9 mouse cellular contexts compared by ENCODE assay signal in the genomic region with DNA sequence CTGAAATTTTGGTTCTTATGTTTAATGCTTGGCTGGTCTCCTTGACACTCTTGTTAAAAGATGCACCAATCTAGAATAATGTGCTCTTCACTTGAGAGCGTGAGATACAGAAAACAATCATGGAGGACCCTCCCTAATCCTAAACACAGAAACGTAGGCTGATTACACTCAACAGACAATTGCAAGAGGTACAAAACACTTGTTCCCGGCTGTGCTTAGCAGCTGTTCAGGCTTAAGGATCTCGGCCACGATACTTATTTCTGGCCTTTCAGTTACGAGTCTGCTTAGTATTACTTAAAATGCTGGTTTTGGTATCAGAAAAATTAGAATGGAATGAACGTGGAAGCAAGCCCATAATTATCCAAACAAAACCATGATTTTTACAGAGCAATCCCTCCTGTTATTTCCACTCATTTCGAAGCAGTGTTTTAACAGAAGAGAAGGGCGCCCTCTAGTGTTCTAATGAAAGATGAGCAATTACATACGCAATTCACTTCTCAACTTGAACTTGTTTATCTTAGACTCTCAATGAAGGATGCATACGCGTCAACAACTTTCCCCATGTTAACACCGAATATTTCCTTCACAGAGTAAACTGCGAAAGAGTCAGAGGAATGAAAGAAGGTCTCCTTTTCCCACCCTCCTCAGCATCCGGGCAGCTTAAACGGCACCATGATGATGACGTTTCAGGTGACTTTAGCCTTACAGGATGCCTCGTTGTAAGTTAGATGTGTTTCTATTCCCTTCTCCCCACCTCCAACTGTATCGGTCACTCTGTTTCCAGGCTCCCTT.
DNase-seq lines count a peak whose midpoint lies in the region; ATAC-seq lines count a peak whose summit lies in the region.
"Had no signal": no experiment of that assay in that cellular context is flagged by ENCODE, and none has a peak within 500 bp of the region (broad histone marks: within the 10 kb centered on the region; RNA-seq: fewer than 3 reads in every experiment).

No protein-coding gene starts in this region.

- WGBS in heart, embryonic 10.5 days: 46% methylated on average over 19 of the region's 19 CpGs
- WGBS in hindbrain, embryonic 16.5 days: 41% methylated on average over 19 of the region's 19 CpGs
- WGBS in lung, embryonic 16.5 days: 34% methylated on average over 19 of the region's 19 CpGs
- 35% methylated on average over 19 of the region's 19 CpGs for WGBS in stomach, embryonic 14.5 days

- no peak overlapping the region for H3K27ac ChIP-seq in heart, embryonic 10.5 days
- no peak overlapping the region for H3K27ac ChIP-seq in hindbrain, embryonic 16.5 days (ENCODE audit: low read depth, low read length)
- H3K27ac ChIP-seq in lung, embryonic 16.5 days (ENCODE audit: low read length): no peak overlapping the region
- no peak overlapping the region for H3K27ac ChIP-seq in stomach, embryonic 14.5 days (ENCODE audit: low read length)
- H3K27ac ChIP-seq: limb, embryonic 12.5 days had no signal

- peak; percentile 86 for DNase-seq in heart, adult 11 months
- DNase-seq in heart, embryonic 10.5 days (ENCODE audit: low spot score): no peak
- DNase-seq in MEL-GATA-1-ER (ENCODE audit: extremely low read depth, low read depth): peak; percentile 35
- DNase-seq in embryo, embryonic 10.5 days (ENCODE audit: low spot score): peak; percentile 89
- no peak for DNase-seq in spleen, adult 18-20 months

- H3K9ac ChIP-seq in hindbrain, embryonic 16.5 days (ENCODE audit: low read depth, low read length): no peak overlapping the region
- H3K9ac ChIP-seq in lung, embryonic 16.5 days (ENCODE audit: low read length): no peak overlapping the region
- no peak overlapping the region for H3K9ac ChIP-seq in stomach, embryonic 14.5 days (replicated peaks; ENCODE audit: low read depth, low read length)
- H3K9ac ChIP-seq: limb, embryonic 12.5 days had no signal

- H3K36me3 ChIP-seq in heart, embryonic 10.5 days: no peaks in the 10 kb centered on the region
- no peaks in the 10 kb centered on the region for H3K36me3 ChIP-seq in hindbrain, embryonic 16.5 days (ENCODE audit: control insufficient read depth, insufficient read depth, low read length)
- H3K36me3 ChIP-seq in lung, embryonic 16.5 days (ENCODE audit: control insufficient read depth, insufficient read depth, low read length): no peaks in the 10 kb centered on the region
- H3K36me3 ChIP-seq in stomach, embryonic 14.5 days (ENCODE audit: control insufficient read depth, insufficient read depth, low read length): no peaks in the 10 kb centered on the region
- H3K36me3 ChIP-seq: limb, embryonic 12.5 days had no signal

- H3K9me3 ChIP-seq in heart, embryonic 10.5 days: no peaks in the 10 kb centered on the region
- H3K9me3 ChIP-seq in hindbrain, embryonic 16.5 days (ENCODE audit: control insufficient read depth, low read length): no peaks in the 10 kb centered on the region
- H3K9me3 ChIP-seq in lung, embryonic 16.5 days (ENCODE audit: control insufficient read depth, low read length): no peaks in the 10 kb centered on the region
- H3K9me3 ChIP-seq in stomach, embryonic 14.5 days (ENCODE audit: control insufficient read depth, low read depth, low read length): no peaks in the 10 kb centered on the region
- H3K9me3 ChIP-seq: limb, embryonic 12.5 days had no signal

- no peak overlapping the region for H3K4me3 ChIP-seq in heart, embryonic 10.5 days
- no peak overlapping the region; the same call in 1 of the 2 replicates for H3K4me3 ChIP-seq in hindbrain, embryonic 16.5 days (ENCODE audit: low read length)
- no peak overlapping the region for H3K4me3 ChIP-seq in lung, embryonic 16.5 days (ENCODE audit: low read length)
- H3K4me3 ChIP-seq in stomach, embryonic 14.5 days (ENCODE audit: low read depth, low read length): no peak overlapping the region
- H3K4me3 ChIP-seq: limb, embryonic 12.5 days had no signal

- peak overlapping the region; percentile 34; the same call in 1 of the 2 replicates for H3K4me2 ChIP-seq in hindbrain, embryonic 16.5 days (ENCODE audit: low read length)
- H3K4me2 ChIP-seq in lung, embryonic 16.5 days (ENCODE audit: low read depth, low read length): peak overlapping the region; percentile 7; the same call in 1 of the 2 replicates
- H3K4me2 ChIP-seq in stomach, embryonic 14.5 days (replicated peaks; ENCODE audit: low read depth, low read length): no peak overlapping the region
- H3K4me2 ChIP-seq: limb, embryonic 12.5 days had no signal

- no peaks in the 10 kb centered on the region for H3K27me3 ChIP-seq in heart, embryonic 10.5 days (ENCODE audit: insufficient read depth, poor library complexity, severe bottlenecking)
- H3K27me3 ChIP-seq in hindbrain, embryonic 16.5 days (replicated peaks; ENCODE audit: control insufficient read depth, insufficient read depth, low read length): no peaks in the 10 kb centered on the region
- H3K27me3 ChIP-seq in lung, embryonic 16.5 days (ENCODE audit: control insufficient read depth, insufficient read depth, low read depth, low read length): no peaks in the 10 kb centered on the region
- no peaks in the 10 kb centered on the region for H3K27me3 ChIP-seq in stomach, embryonic 14.5 days (ENCODE audit: control insufficient read depth, insufficient read depth, low read length)
- H3K27me3 ChIP-seq: limb, embryonic 12.5 days had no signal

- no peaks in the 10 kb centered on the region for H3K4me1 ChIP-seq in heart, embryonic 10.5 days
- no peaks in the 10 kb centered on the region for H3K4me1 ChIP-seq in hindbrain, embryonic 16.5 days (ENCODE audit: control insufficient read depth, insufficient read depth, low read depth, low read length)
- no peaks in the 10 kb centered on the region for H3K4me1 ChIP-seq in lung, embryonic 16.5 days (replicated peaks; ENCODE audit: control insufficient read depth, insufficient read depth, low read length)
- no peaks in the 10 kb centered on the region for H3K4me1 ChIP-seq in stomach, embryonic 14.5 days (ENCODE audit: control insufficient read depth, insufficient read depth, low read length)
- H3K4me1 ChIP-seq: limb, embryonic 12.5 days had no signal

- peak; percentile 65 for ATAC-seq in hindbrain, embryonic 16.5 days
- ATAC-seq in lung, embryonic 16.5 days (ENCODE audit: low read depth): no peak
- peak; percentile 49; the same call in 1 of the 2 replicates for ATAC-seq in stomach, embryonic 14.5 days (ENCODE audit: insufficient number of reproducible peaks, insufficient read depth, low FRiP score, low read depth)

Comparison
In these comparisons a context has a peak if more than half of its experiments do, and no peak if none do; other contexts are left out.
1. DNase-seq: peak in heart, adult 11 months (single experiment), MEL-GATA-1-ER (single experiment) and embryo, embryonic 10.5 days (single experiment); none in heart, embryonic 10.5 days (single experiment) and spleen, adult 18-20 months (0 of 2).